Mouse (Mus musculus) ES-Bruce4 (cell line): Measurements from ENCODE around the gene Cmc2.

Experiments used
- CTCF ChIP-seq: IDR thresholded peaks from one replicate; pipeline ENCODE4 v1.8.1; 2011; ENCODE audit warnings: low read depth, low read length
- POLR2A ChIP-seq: IDR thresholded peaks from one replicate; pipeline ENCODE4 v1.8.1; 2011; ENCODE audit warnings: low read length; ENCODE audit not compliant: insufficient read depth

GRCm38 (mm10) chr8:116873986-116874385, 47.3 kb downstream of the Cmc2 start:
- TF ChIP-seq CTCF (no peak), POLR2A (no peak)
